Mouse (Mus musculus) CD4-positive helper T cell, adult 2 months (primary cell): ENCODE data around the gene Atl1.
A peak's percentile ranks its signal among the peaks of the same experiment; 100 is the strongest.

Experiments
- DNase-seq: peaks from one replicate; pipeline ENCODE4 v3.0.0-alpha.2; 2012; ENCODE audit warnings: low read depth, missing footprints, low spot score

The Atl1 gene

GRCm38 (mm10) chr12:69884053-69884452, 8.4 kb upstream of the Atl1 start:
- no peak for DNase-seq

GRCm38 (mm10) chr12:69885170-69885923, 7.1 kb upstream of the Atl1 start:
- no peak for DNase-seq

GRCm38 (mm10) chr12:69887776-69888175, 4.6 kb upstream of the Atl1 start:
- DNase-seq: no peak

- no peak for DNase-seq
Observed at GRCm38 (mm10) chr12:69888345-69888744, 4.1 kb upstream of the Atl1 start.

GRCm38 (mm10) chr12:69890051-69890450, 2.4 kb upstream of the Atl1 start:
- no peak for DNase-seq

- DNase-seq: no peak
Observed at GRCm38 (mm10) chr12:69890476-69890875, 1.9 kb upstream of the Atl1 start.

- DNase-seq: no peak
Observed at GRCm38 (mm10) chr12:69891721-69892120, 693 bp upstream of the Atl1 start.

- DNase-seq: peak; percentile 20
Observed at GRCm38 (mm10) chr12:69893927-69894326, 1.5 kb downstream of the Atl1 start.

- DNase-seq: no peak
Observed at GRCm38 (mm10) chr12:69895046-69895445, 2.6 kb downstream of the Atl1 start.

- no peak for DNase-seq
Observed at GRCm38 (mm10) chr12:69898119-69898518, 5.7 kb downstream of the Atl1 start.

GRCm38 (mm10) chr12:69904991-69905390, 12.6 kb downstream of the Atl1 start:
- no peak for DNase-seq

GRCm38 (mm10) chr12:69907667-69908510, 15.5 kb downstream of the Atl1 start:
- no peak for DNase-seq

GRCm38 (mm10) chr12:69908511-69908900, 16.1 kb downstream of the Atl1 start:
- no peak for DNase-seq

GRCm38 (mm10) chr12:69911906-69912305, 19.5 kb downstream of the Atl1 start:
- no peak for DNase-seq

GRCm38 (mm10) chr12:69912737-69913136, 20.3 kb downstream of the Atl1 start:
- no peak for DNase-seq

- DNase-seq: no peak
Observed at GRCm38 (mm10) chr12:69917870-69918269, 25.5 kb downstream of the Atl1 start.

GRCm38 (mm10) chr12:69922099-69922498, 29.7 kb downstream of the Atl1 start:
- no peak for DNase-seq

GRCm38 (mm10) chr12:69923128-69923527, 30.7 kb downstream of the Atl1 start:
- DNase-seq: no peak

- DNase-seq: no peak
Observed at GRCm38 (mm10) chr12:69923603-69924002, 31.2 kb downstream of the Atl1 start.

- peak; percentile 53 for DNase-seq
Observed at GRCm38 (mm10) chr12:69924012-69924411, 31.6 kb downstream of the Atl1 start.

- no peak for DNase-seq
Observed at GRCm38 (mm10) chr12:69926716-69927115, 34.3 kb downstream of the Atl1 start.

GRCm38 (mm10) chr12:69937731-69938130, 45.3 kb downstream of the Atl1 start:
- no peak for DNase-seq

- no peak for DNase-seq
Observed at GRCm38 (mm10) chr12:69939291-69939690, 46.9 kb downstream of the Atl1 start.
